Mouse (Mus musculus): ENCODE results near the gene Usp7.

GRCm38 (mm10) chr16:8670041-8671035 lies 121.8 kb downstream of the Usp7 start:
- TF ChIP-seq CTCF (IDR thresholded peaks at IDR 0.05; ENCODE audit: low read depth), result no peak
- TF ChIP-seq EP300 (IDR thresholded peaks at IDR 0.05; ENCODE audit: low read depth), result no peak

All from liver, embryonic 14.5 days (tissue).